Mouse (Mus musculus): ENCODE results near the gene Hint1.
A peak's percentile ranks its signal among the peaks of the same experiment; 100 is the strongest.
"Not testable (repeated sequence)": the region's sequence is repeated elsewhere in the genome, so short reads cannot be mapped to it uniquely, and the experiment has no call there.

Hint1 gene

GRCm38 (mm10) chr11:54862621-54863520, 3.3 kb upstream of the Hint1 start:
- DNase-seq = peak; percentile 52

GRCm38 (mm10) chr11:54865330-54866085, 675 bp upstream of the Hint1 start:
- no peak for DNase-seq

- DNase-seq = no peak
These were observed 834 bp downstream of the Hint1 start for GRCm38 (mm10) chr11:54867049-54867385.

GRCm38 (mm10) chr11:54867903-54868434, 1.8 kb downstream of the Hint1 start:
- no peak for DNase-seq

- no peak for DNase-seq
These were observed 2.3 kb downstream of the Hint1 start for GRCm38 (mm10) chr11:54868445-54868844.

GRCm38 (mm10) chr11:54869318-54869717, 3.1 kb downstream of the Hint1 start:
- no peak for DNase-seq

GRCm38 (mm10) chr11:54871831-54872537, 5.8 kb downstream of the Hint1 start:
- no peak for DNase-seq

- DNase-seq = no peak
These were observed 9.8 kb downstream of the Hint1 start for GRCm38 (mm10) chr11:54876031-54876430.

- DNase-seq = no peak
These were observed 12.7 kb downstream of the Hint1 start for GRCm38 (mm10) chr11:54878893-54879292.

- no peak for DNase-seq
These were observed 13.3 kb downstream of the Hint1 start for GRCm38 (mm10) chr11:54879434-54879833.

- DNase-seq = no peak
These were observed 13.7 kb downstream of the Hint1 start for GRCm38 (mm10) chr11:54879922-54880321.

- DNase-seq = no peak
These were observed 14.9 kb downstream of the Hint1 start for GRCm38 (mm10) chr11:54881051-54881474.

- DNase-seq = no peak
These were observed 16.5 kb downstream of the Hint1 start for GRCm38 (mm10) chr11:54882671-54883070.

GRCm38 (mm10) chr11:54884197-54884828, 18.1 kb downstream of the Hint1 start:
- DNase-seq = no peak

GRCm38 (mm10) chr11:54884937-54885336, 18.8 kb downstream of the Hint1 start:
- DNase-seq = no peak

- DNase-seq = no peak
These were observed 19.2 kb downstream of the Hint1 start for GRCm38 (mm10) chr11:54885406-54885805.

GRCm38 (mm10) chr11:54887927-54888326, 21.7 kb downstream of the Hint1 start:
- no peak for DNase-seq

- no peak for DNase-seq
These were observed 25.2 kb downstream of the Hint1 start for GRCm38 (mm10) chr11:54891341-54891740.

- no peak for DNase-seq
These were observed 25.9 kb downstream of the Hint1 start for GRCm38 (mm10) chr11:54892091-54892490.

- no peak for DNase-seq
These were observed 28.4 kb downstream of the Hint1 start for GRCm38 (mm10) chr11:54894589-54894988.

GRCm38 (mm10) chr11:54896646-54897045, 30.5 kb downstream of the Hint1 start:
- not testable (repeated sequence) for DNase-seq

GRCm38 (mm10) chr11:54897470-54897869, 31.3 kb downstream of the Hint1 start:
- DNase-seq = no peak

- DNase-seq = no peak
These were observed 33.5 kb downstream of the Hint1 start for GRCm38 (mm10) chr11:54899657-54900056.

Measured in cerebellum, adult 11-12 months (tissue).